Mouse (Mus musculus): ENCODE measurements around the gene Ahnak.
A peak's percentile ranks its signal among the peaks of the same experiment; 100 is the strongest.

Ahnak gene

DNA sequence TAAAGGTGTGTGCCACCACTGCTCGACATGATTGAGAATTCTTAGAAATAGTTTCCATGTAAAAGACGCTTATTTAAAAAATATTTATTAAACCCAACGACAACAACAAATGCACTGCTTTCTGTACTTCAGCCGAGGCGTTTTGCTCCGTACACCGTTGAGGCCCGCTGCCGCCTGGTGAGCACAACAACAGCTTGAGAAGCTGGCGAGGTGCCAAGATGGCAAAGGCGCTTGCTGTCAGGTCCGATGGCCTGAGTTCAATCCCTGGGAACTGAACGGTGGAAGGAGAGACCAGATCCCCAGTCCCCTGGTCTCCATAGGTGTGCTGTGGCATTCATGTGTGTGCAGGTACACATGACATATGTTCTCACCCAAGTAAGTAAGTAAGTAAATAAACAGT lies 108.4 kb downstream of the Ahnak start:
- no peak for DNase-seq (ENCODE audit: low read depth)

DNA sequence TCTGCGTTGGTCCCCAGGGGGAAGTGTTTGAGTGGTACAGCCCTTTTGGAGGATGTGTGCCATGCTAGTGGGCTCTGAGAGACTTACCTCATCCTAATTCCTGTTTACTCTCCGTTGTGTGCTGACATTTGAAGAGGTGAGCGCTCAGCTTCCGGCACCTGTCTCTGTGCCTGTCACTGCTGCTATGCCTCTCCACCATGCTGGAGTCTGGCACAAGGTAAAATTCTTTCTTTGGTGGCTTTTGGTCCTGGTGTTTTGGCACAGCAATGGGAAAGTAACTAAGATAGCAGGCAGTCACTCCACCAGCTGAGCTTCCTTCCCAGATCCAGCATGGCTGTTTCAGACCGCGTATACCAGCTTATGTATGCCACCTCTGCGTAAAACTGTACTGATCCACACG lies 110.7 kb downstream of the Ahnak start:
- DNase-seq (ENCODE audit: low read depth) = no peak

DNA sequence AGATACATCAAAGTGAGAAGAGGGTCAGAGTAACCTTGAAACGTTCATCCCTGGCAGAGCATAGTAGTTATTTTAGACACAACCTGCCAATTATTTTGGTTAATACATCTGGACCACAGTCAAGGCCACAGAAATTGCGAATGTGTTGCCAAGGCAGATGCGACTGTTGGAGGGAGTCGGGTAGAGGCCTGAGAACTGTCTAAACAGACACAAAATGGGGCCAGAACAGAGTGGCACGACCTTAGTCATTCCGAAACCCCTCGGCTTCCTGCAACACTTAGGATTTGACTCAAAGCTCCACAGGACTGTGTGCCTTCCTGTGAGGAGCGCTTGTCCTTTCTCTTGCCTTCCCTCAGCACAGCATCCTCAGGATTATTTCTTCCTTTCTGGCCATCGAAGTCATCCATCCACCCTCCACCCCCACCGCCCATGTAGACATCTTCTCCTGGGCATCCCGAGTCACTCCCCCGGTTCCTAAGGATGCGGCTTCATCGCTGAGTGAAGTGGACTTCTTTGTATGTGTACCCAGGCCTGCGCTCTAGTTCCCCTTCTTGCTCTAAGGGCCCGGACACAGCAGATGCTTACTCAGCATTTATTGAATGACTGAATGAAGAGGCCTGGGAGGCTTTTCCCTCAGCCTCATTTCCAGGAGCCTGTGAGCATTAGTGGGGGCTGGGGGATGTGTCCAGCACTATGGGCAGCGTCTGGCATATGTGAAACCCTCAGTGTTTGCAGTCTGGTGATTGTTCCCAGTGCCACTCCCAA lies 111.4 kb downstream of the Ahnak start:
- peak; percentile 82 for DNase-seq (ENCODE audit: low read depth)

DNA sequence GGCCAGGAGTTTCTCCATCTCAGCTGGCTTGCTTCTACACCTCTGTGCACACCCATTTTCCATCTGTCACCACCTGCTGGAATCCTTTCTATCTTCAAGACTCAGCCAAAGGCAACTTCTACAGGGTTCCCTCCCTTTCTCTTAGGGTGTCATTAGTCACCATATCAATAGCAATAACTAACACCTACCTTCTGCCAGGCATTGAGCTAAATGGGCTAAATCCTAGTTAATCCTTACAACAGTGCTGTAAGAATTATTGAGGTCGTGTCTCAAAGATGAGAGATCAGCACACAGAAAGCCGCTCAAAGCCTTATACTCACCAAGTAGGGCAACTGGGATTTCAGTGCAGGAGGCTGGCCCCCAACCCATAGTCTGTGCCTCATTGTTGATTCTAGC lies 112.0 kb downstream of the Ahnak start:
- no peak for DNase-seq (ENCODE audit: low read depth)

DNA sequence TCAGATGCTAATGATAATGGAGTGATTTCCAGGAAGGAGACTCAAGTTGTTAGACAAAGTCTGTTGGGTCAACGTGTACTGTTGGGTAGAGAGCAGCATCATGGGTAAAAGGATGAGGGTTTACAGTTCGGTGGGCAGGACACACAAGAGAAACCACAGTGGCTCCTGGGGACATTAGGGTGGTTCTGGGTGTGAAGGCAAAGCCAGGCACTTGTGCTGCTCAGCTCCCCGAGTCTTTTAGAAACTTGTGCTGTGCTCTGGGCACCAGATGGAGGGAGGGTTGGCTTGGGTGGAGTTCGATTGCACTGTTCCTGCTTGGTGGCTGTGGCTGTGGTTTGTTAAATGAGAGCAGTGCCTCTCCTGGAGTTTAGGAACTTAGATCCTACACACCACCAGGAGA lies 114.9 kb downstream of the Ahnak start:
- peak; percentile 46 for DNase-seq (ENCODE audit: low read depth)

DNA sequence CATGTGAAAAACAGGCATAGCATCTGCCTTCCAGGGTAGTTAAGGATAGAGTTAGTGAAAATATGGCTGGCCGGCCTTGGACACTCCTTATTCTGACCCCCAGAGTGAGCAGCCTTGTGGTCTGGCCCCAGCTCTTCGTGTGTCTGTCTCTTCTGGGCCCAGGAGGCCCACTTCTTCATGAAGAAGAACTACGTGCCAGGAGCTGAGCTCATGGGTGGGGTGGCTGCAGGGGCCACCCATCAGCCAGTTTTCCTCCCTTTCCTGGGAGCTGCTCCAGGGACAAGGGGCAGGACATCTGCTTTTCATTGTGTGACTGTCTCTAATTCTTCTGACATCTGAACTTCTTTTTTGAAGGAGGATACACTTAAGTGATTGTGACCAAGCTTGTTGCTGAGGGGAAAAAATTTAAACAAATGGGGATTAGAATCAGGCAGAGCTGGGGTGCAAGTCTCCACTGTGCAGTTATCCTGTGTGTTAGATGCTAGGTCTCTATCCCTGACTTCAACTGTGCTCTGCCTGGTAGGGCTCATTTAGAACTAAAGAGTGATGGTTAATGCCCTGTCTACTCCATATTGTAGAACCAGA lies 116.1 kb downstream of the Ahnak start:
- no peak for DNase-seq (ENCODE audit: low read depth)

DNA sequence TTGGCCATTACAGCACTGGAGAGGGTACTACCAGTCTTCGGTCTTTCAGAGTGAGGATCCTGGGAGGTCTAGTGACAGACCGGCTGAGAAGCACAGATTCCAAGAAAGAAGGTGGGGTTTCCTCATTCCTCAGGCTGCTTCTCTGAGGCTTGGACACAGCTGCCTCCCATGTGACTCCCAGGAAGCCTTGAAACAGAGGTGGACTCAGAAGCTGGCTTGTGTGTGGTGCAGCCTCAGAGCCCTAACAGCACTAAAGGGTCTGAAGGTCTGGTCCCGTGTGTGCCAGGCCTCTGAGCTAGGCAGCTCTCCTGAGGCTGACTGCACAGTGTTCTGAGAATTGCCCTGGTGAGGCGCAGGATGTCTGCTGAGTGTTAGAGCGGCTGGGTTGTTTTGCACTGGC lies 117.0 kb downstream of the Ahnak start:
- DNase-seq (ENCODE audit: low read depth) = no peak

DNA sequence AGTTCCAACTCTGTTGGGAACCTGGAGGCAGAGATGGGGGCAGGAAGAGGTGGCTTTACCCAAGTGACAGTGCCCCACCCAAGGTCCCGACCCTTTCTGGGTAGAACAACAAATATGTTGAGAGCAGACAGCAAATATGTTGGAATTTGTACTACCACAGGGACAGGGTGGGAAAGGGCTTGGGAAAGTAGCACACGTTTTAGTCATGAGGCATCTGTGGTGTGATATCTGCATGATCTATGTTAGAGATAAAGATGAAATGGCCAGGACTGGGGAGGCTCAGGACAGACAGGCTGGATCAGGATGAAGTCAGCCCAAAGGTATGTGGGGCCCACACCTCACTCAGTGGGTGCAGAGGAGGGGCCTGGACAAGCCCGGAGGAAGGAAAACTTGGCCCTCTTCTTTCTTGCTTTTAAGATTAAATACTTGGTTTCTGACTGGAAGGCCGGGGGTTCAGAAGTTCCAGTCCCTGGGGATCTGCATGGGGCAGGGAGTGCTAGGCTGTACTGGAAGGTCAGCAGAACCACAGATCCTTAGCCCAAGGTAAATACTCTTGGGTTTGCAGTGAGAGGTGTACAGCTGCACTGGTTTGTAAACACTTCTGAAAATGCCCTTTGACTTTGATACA lies 117.8 kb downstream of the Ahnak start:
- no peak for DNase-seq (ENCODE audit: low read depth)

DNA sequence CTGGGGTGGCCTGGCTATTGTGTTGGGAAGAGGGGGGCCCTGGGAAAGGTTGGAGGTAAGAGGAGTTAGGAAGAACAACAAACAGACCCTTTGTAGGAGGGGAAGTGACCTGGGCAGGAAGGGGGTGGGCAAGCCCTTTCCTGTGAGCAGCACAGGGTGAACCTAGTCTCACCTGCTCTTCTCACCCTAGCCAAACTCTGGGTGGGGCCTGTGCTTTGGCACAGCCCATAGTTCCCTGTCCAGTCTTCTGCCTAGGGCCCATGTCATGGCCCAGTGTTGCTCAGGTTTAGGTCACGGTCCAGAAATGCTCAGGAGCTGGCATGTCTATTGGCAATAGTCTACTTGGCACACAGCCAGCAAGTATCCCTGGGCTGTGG lies 118.3 kb downstream of the Ahnak start:
- DNase-seq (ENCODE audit: low read depth) = peak; percentile 37

DNA sequence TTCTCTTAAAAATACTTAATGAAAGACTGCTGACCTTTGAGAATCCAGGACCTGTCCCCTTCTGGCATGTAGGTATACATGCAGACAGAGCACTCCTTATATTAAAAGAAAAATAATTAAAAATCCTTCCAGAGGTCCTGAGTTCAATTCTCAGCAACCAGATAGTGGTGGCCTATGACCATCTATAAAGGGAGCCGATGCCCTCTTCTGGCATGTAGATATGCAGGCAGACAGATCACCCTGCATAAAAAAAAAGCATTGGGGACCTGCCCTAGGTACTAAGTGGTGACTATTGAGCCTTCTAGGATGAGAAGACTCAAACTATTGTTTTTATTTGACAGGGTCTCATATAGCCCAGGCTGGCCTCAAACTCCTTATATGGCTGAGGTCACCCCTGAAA lies 119.5 kb downstream of the Ahnak start:
- DNase-seq (ENCODE audit: low read depth) = no peak

DNA sequence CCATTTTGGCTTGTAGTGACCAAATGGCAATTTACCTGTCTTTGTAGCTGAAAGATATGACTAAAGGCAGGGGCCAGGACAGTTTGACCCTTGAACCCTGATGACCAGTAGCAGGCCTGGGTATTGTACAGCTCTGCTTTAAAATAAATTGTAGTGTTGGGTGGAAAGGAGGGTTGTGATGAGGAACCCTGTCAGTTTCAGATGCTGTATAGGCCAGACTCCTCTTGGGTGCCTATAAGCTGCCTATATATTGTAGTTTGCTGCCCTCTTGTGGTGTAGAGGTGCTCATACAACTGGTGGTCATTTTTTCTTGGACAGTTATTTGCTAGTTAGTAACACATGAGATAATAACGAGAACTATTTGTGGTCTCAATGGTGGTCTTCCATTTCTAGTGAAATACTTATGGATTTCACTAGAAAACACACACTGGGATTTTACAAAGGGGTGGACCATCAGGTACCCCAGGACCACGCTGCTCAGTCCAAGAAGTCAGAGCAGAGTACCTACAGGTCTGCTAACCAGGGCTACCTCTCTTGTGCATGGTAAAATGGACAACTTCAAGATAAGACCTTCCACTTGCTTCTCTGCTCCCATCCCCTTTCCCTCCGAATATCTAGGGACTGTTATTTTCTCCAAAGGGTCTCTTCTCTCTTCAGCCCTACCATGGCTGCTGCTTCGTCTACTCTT lies 121.2 kb downstream of the Ahnak start:
- DNase-seq (ENCODE audit: low read depth) = peak; percentile 89

DNA sequence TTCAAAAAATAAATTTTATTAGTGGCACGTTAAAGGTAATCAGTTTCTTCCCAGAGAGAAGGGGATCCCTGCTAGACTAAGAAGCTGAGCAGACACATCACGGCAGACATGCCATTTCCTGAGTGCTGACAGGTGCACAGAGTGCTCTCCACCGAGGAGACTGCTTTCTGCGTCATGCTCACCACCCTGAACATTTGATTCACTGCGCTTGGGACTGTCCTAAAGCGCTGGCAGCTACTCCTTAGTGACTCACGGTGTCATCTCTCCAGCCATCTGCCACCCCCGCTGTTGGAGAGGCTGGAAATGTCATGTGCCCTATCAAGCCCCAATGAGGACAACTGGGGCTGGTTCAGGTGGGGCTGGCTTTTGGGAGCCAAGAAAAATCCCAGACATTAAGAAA lies 123.0 kb downstream of the Ahnak start:
- DNase-seq (ENCODE audit: low read depth) = no peak

DNA sequence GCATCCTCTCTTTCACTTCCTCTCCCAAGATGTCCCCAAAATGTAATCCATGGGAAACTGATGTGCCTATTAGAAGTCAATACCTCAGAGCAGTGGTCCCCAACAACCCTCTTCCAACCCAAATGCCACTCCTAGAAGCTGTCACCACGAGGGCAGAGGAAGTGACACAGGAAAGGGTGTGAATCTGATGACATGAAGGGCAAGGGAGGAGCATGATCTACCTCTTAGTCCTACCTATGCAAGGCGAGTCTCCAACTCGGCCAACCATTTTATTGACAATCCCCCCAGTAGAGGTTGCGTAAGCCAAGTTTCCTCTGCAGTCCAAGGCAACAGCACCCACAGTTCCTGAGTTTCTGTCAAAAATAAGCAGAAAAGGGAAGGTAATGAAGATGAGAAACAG lies 127.2 kb downstream of the Ahnak start:
- DNase-seq (ENCODE audit: low read depth) = no peak

DNA sequence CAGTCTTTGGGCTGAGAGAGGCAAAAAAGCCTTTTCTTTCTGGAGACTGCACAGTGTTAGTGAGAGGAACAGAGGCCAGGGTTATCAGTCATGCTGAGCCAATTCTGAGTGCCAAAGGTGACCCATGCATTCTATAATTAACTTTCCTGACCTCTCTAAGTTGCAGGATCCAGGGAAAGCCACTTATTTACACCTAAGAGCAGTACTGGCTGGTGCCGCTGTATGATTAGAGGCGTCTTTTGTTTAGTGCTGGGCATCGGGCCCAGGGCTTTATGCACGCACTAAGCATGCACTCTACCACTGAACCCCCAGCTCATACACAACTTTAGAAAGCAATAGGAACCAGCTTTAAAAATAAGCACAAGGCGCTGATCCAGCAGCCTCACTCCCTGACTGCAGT lies 128.2 kb downstream of the Ahnak start:
- DNase-seq (ENCODE audit: low read depth) = no peak

DNA sequence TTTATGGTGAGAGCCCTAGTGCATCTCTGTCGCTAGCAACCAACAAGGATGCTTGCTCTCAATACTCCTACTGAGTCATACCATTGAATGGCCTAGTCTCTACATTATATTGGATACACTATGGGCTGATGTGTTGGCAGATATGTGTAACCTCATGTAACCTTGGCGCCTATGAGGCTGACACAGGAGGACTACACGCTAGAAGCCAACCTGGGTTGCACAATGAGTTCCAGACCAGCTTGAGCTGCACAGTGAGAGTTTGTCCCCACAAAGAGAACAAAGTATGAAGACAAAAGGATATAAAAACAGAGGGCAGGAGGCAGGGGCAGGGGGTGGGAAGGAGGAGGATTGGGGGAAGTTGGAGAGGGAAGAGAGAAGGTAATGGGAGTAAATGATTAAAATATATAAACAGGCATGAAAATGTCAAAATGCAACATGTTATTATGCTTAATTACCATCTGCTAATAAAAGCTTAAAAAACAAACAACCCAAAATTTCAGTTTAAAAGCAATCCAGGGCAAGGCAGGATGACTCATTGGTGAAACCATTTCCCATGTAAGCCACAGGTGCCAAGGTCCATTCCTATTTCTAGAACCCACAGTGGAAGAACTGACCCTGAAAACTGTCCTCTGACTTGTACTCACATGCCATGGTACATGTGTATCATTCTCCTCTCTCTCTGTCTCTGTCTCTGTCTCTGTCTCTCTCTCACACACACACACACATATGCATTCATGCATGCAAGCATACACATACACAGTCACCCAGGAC lies 130.8 kb downstream of the Ahnak start:
- no peak for DNase-seq (ENCODE audit: low read depth)

DNA sequence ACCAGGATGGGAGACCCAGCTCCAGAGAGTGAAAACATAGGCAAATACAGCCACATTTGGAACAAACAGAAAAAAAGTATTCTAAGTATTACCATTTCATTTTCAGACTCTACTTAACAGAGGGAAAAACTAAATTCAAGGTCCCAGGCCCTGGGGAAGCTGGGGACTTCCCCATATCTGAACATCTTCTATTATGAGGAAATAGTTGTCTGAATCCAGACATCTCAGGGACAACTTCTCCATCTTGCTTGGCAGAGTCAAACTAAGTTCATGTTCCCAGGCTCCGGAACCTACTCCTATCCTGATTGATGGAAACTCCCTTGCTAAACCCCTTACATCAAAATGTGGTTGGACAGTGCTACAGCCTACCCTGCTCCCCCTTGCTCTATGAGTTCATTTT lies 133.3 kb downstream of the Ahnak start:
- DNase-seq (ENCODE audit: low read depth) = no peak

DNA sequence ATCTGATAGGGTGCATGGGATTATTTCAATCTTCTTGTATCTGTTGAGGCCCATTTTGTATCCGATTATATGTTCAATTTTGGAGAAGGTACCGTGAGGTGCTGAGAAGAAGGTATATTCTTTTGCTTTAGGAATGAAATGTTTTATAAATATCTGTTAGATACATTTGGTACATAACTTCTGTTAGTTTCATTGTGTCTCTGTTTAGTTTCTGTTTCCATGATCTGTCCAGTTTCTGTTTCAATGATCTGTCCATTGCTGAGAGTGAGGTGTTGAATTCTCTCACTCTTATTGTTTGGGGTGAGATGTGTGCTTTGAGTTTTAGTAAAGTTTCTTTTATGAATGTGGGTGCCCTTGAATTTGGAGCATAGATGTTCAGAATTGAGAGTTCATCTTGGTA lies 134.9 kb downstream of the Ahnak start:
- DNase-seq (ENCODE audit: low read depth) = peak; percentile 35

Data from induced T-regulatory cell, adult 2 months (primary cell).